Mouse (Mus musculus): ENCODE results near the gene Acap3. TPM values are rescaled to one million over a fixed set of nuclear protein-coding genes. Genes with fewer than 3 reads are reported as not detected.
A peak's percentile ranks its signal among the peaks of the same experiment; 100 is the strongest.

The Acap3 gene
- polyA plus RNA-seq, 1 experiment, result 3.8 TPM

DNA sequence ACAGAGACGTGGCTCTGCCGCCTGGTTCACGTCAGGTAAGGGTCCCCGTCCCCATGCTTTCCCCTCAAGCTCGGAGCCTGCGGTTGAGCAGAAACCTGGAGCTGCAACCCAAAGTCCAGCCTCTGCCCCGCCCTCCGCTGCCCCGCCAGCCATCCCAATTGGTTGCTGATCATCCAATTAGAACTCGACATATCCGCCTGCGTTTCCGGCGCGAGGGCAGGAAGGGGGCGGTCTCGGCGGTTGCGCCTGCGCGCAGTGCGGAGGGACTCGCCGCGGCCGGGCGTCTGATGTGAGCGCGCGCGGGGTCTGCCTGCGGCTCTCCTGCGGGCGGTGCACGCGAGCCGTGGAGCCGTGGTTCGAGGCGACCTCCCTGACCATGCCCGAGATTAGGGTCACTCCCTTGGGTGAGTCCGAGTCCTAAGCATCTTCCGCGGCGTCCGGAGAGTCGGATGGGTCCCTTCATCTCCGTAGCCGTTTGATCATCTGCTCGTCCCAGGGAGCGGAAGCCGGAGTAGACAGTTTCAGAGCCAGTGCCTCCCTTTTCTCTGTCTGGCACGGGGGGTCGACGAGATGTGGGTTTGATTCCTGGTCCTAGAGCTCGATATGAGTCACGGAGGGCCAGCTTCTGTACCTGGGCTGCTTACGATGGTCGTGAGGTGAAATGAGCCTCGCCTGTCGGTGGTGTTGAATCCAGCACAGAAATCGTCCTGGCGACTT, 22.1 kb upstream of the Acap3 start, which contains the start of the genes Cptp and Ints11:
Gene Cptp (minus strand): TSS at position 124 of the 717 bp plus-strand sequence.
Gene Ints11 (plus strand): TSS at position 230 of the 717 bp plus-strand sequence.
- TF ChIP-seq GATA1 (IDR thresholded peaks at IDR 0.05; ENCODE audit: low read length), result no peak
- Histone ChIP-seq H3K9me3 (ENCODE audit: control insufficient read depth, low read length) (no peaks in the 10 kb centered on the region), H3K36me3 (ENCODE audit: control insufficient read depth) (peaks cover 66% of the 10 kb centered on the region), H3K4me3 (replicated peaks) (peak within 1 kb of the TSS; percentile 87), H3K4me1 (ENCODE audit: control insufficient read depth) (peaks cover 44% of the 10 kb centered on the region), H3K27me3 (ENCODE audit: control insufficient read depth) (no peaks in the 10 kb centered on the region)

DNA sequence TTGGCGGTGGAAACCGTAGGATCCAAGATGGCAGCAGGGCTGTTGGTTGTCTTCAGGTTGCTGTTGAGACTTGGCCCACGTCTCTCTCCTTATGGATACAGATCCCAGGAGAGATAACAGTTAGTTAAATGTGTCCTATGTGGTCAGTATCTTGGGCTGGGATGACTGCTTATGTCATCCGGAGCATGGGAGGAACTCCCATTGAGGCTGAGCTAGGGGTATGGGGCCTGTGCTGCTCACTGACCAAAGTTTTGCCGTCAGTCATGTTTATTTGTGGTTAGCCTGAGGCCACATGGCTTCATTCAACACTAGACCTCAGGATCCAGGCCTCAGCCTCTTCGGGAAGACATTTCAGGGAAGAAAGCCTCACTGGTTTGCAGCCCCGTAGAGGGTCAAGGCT, 20.2 kb upstream of the Acap3 start:
- Histone ChIP-seq H3K4me3 (replicated peaks) (peak overlapping the region; percentile 87), H3K36me3 (ENCODE audit: control insufficient read depth) (peaks cover 60% of the 10 kb centered on the region), H3K9me3 (ENCODE audit: control insufficient read depth, low read length) (no peaks in the 10 kb centered on the region), H3K4me1 (ENCODE audit: control insufficient read depth) (peaks cover 42% of the 10 kb centered on the region), H3K27me3 (ENCODE audit: control insufficient read depth) (no peaks in the 10 kb centered on the region)
- TF ChIP-seq GATA1 (IDR thresholded peaks at IDR 0.05; ENCODE audit: low read length) (no peak; the same call in 1 of the 2 replicates), TAL1 (IDR thresholded peaks at IDR 0.05; ENCODE audit: low read length) (no peak)

DNA sequence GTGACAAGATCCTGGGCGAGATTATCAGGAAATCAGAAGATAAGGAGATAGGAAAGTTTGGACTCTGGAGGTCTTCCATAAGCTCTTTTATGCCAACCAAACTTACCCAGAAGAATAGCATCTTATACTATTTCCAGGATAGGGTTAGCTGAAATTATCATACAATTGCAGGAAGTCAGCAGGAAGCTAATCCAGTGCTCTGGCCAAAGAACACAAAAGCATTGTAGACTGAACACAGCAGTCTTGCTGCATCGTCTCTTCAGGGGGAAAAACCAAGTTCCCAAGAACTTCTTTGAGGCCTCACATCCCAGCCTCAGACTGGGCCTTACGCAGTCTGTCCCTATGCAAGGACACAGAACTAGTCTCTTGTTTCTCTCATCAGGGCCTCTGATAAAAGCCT, 8.0 kb upstream of the Acap3 start:
- TF ChIP-seq TAL1 (IDR thresholded peaks at IDR 0.05; ENCODE audit: low read length) (no peak), GATA1 (IDR thresholded peaks at IDR 0.05; ENCODE audit: low read length) (no peak)
- peaks cover 61% of the 10 kb centered on the region for H3K36me3 ChIP-seq (ENCODE audit: control insufficient read depth)
- no peaks in the 10 kb centered on the region for H3K4me1 ChIP-seq (ENCODE audit: control insufficient read depth)
- H3K4me3 ChIP-seq (replicated peaks), result no peak overlapping the region
- H3K9me3 ChIP-seq (ENCODE audit: control insufficient read depth, low read length), result no peaks in the 10 kb centered on the region
- H3K27me3 ChIP-seq (ENCODE audit: control insufficient read depth), result no peaks in the 10 kb centered on the region

GRCm38 (mm10) chr4:155886330-155886729, 5.3 kb upstream of the Acap3 start:
- no peaks in the 10 kb centered on the region for H3K27me3 ChIP-seq (ENCODE audit: control insufficient read depth)
- no peak for TF ChIP-seq TAL1 (IDR thresholded peaks at IDR 0.05; ENCODE audit: low read length)
- no peak overlapping the region for H3K4me3 ChIP-seq (replicated peaks)
- peaks cover 13% of the 10 kb centered on the region for H3K4me1 ChIP-seq (ENCODE audit: control insufficient read depth)
- no peaks in the 10 kb centered on the region for H3K9me3 ChIP-seq (ENCODE audit: control insufficient read depth, low read length)
- peaks cover 68% of the 10 kb centered on the region for H3K36me3 ChIP-seq (ENCODE audit: control insufficient read depth)

DNA sequence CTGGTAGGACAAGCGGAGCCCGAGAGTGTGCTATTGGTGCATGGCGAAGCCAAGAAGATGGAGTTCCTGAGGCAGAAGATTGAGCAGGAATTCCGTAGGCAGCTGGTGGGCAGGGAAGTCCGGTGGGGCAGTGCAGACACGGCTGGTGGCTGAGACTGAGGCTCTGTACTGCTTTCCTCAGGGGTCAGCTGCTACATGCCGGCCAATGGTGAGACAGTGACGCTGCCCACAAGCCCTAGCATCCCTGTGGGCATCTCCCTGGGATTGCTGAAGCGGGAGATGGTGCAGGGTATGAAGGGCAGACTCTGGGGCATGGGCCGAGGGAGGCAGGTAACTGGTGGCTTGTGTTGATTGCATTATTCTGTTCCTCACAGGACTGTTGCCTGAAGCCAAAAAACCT, 3.9 kb upstream of the Acap3 start:
- Histone ChIP-seq H3K27me3 (ENCODE audit: control insufficient read depth) (no peaks in the 10 kb centered on the region), H3K9me3 (ENCODE audit: control insufficient read depth, low read length) (no peaks in the 10 kb centered on the region), H3K4me1 (ENCODE audit: control insufficient read depth) (peaks cover 23% of the 10 kb centered on the region), H3K4me3 (replicated peaks) (no peak overlapping the region), H3K36me3 (ENCODE audit: control insufficient read depth) (peaks cover 68% of the 10 kb centered on the region)
- TF ChIP-seq TAL1 (IDR thresholded peaks at IDR 0.05; ENCODE audit: low read length) (no peak), GATA1 (IDR thresholded peaks at IDR 0.05; ENCODE audit: low read length) (no peak)

GRCm38 (mm10) chr4:155888181-155888580, 3.4 kb upstream of the Acap3 start:
- Histone ChIP-seq H3K36me3 (ENCODE audit: control insufficient read depth) (peaks cover 65% of the 10 kb centered on the region), H3K27me3 (ENCODE audit: control insufficient read depth) (no peaks in the 10 kb centered on the region), H3K4me3 (replicated peaks) (no peak overlapping the region), H3K4me1 (ENCODE audit: control insufficient read depth) (peaks cover 28% of the 10 kb centered on the region), H3K9me3 (ENCODE audit: control insufficient read depth, low read length) (no peaks in the 10 kb centered on the region)
- TF ChIP-seq TAL1 (IDR thresholded peaks at IDR 0.05; ENCODE audit: low read length), result no peak
- TF ChIP-seq GATA1 (IDR thresholded peaks at IDR 0.05; ENCODE audit: low read length), result no peak

- Histone ChIP-seq H3K9me3 (ENCODE audit: control insufficient read depth, low read length) (no peaks in the 10 kb centered on the region), H3K36me3 (ENCODE audit: control insufficient read depth) (peaks cover 58% of the 10 kb centered on the region), H3K27me3 (ENCODE audit: control insufficient read depth) (no peaks in the 10 kb centered on the region), H3K4me1 (ENCODE audit: control insufficient read depth) (peaks cover 39% of the 10 kb centered on the region), H3K4me3 (replicated peaks) (no peak overlapping the region)
- TF ChIP-seq TAL1 (IDR thresholded peaks at IDR 0.05; ENCODE audit: low read length) (no peak), GATA1 (IDR thresholded peaks at IDR 0.05; ENCODE audit: low read length) (no peak)
Measured at GRCm38 (mm10) chr4:155889316-155889715, 2.3 kb upstream of the Acap3 start.

DNA sequence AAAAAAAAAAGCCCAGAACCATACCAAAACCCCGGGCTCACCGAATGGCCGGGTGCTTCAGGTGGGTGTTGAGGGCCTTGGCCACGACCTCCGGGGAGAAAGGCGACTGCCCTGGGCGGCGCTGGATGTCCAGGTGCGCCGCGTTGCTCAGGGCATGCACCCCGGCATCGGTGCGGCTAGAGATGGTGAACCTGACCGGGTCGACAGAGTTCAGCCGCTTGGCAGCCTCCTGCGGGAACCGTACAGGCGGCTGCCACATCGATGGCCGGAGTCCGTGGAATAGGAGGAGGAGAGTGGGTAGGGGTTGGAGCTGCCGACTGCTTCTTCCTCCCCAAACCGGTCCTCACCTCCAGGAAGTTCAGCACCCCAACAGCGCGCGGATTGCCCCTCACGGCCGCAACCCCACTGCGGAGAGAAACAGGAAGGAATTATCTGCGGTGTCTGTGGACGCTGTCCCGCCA, 581 bp upstream of the Acap3 start:
- Histone ChIP-seq H3K4me1 (ENCODE audit: control insufficient read depth) (peaks cover 57% of the 10 kb centered on the region), H3K4me3 (replicated peaks) (peak overlapping the region; percentile 89), H3K9me3 (ENCODE audit: control insufficient read depth, low read length) (no peaks in the 10 kb centered on the region), H3K27me3 (ENCODE audit: control insufficient read depth) (no peaks in the 10 kb centered on the region), H3K36me3 (ENCODE audit: control insufficient read depth) (peaks cover 57% of the 10 kb centered on the region)
- no peak for TF ChIP-seq GATA1 (IDR thresholded peaks at IDR 0.05; ENCODE audit: low read length)
- TF ChIP-seq TAL1 (IDR thresholded peaks at IDR 0.05; ENCODE audit: low read length), result no peak

GRCm38 (mm10) chr4:155892017-155892416, 395 bp downstream of the Acap3 start:
- Histone ChIP-seq H3K4me1 (ENCODE audit: control insufficient read depth) (peaks cover 58% of the 10 kb centered on the region), H3K36me3 (ENCODE audit: control insufficient read depth) (peaks cover 57% of the 10 kb centered on the region), H3K27me3 (ENCODE audit: control insufficient read depth) (no peaks in the 10 kb centered on the region)

More at GRCm38 (mm10) chr4:155892017-155892416, 395 bp downstream of the Acap3 start:
- Histone ChIP-seq H3K4me3 (replicated peaks) (peak overlapping the region; percentile 89), H3K9me3 (ENCODE audit: control insufficient read depth, low read length) (peaks cover 4% of the 10 kb centered on the region)
- no peak for TF ChIP-seq TAL1 (IDR thresholded peaks at IDR 0.05; ENCODE audit: low read length)
- TF ChIP-seq GATA1 (IDR thresholded peaks at IDR 0.05; ENCODE audit: low read length), result no peak
